Mouse (Mus musculus): Measurements from ENCODE around the gene Rtl6.

DNA sequence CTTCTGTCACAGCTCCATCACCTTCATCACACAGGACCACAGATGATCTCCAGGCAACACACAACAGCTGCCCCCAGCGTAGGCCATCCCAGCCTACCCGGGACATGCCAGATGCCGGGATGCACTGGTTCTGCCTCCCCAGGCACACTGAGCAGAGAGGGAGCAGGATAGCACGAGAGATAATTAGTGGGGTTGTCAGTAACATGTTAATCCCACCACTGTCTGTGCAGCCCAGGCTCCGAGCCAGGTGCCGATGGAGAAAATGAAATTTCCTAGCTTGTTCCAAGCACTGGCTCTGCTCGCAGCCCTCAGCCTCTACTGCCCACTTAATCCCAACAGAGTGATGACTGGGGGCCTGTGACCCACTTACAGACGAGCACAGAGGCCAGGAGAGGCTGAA lies 39.1 kb downstream of the Rtl6 start:
- TF ChIP-seq CTCF (IDR thresholded peaks at IDR 0.05; ENCODE audit: borderline replicate concordance, insufficient read depth, low read depth, low read length): no peak
- TF ChIP-seq POLR2A (IDR thresholded peaks at IDR 0.05; ENCODE audit: borderline replicate concordance, insufficient read depth, low read length): no peak
